Mouse (Mus musculus) midbrain, postnatal 0 days (tissue): ENCODE data around the gene Map3k9. TPM values are rescaled to one million over a fixed set of nuclear protein-coding genes. Genes with fewer than 3 reads are reported as not detected.

ENCODE experiments used
- ATAC-seq: fragments of 200-750 bp; cut with Nextera tagmentation; 2 replicates; pipeline ENCODE4 v1.8.0; 2017; ENCODE audit warnings: moderate number of reproducible peaks, mild to moderate bottlenecking, moderate TSS enrichment, moderate library complexity; ENCODE audit not compliant: low FRiP score
- DNase-seq: peaks from one replicate; pipeline ENCODE4 v3.0.0-alpha.2; 2015; ENCODE audit warnings: low spot score
- H3K27ac ChIP-seq: fragments of 300-500 bp; sonication (generic); 2 replicates; pipeline ENCODE4 v1.5.1; 2014; ENCODE audit warnings: low read depth, mild to moderate bottlenecking, low read length, mixed read lengths
- H3K27me3 ChIP-seq: fragments of 300-500 bp; sonication (generic); 2 replicates; pipeline ENCODE4 v1.6.1; 2014; ENCODE audit warnings: low read length, control low read depth, mixed read lengths; ENCODE audit not compliant: insufficient read depth
- H3K36me3 ChIP-seq: fragments of 300-500 bp; sonication (generic); 2 replicates; pipeline ENCODE4 v1.6.1; 2014; ENCODE audit warnings: low read length, control low read depth, mixed read lengths; ENCODE audit not compliant: insufficient read depth
- H3K4me1 ChIP-seq: fragments of 300-500 bp; sonication (generic); 2 replicates; pipeline ENCODE4 v1.6.1; 2014; ENCODE audit warnings: mild to moderate bottlenecking, control low read depth, antibody characterized with exemption, low read length, mixed read lengths; ENCODE audit not compliant: insufficient read depth
- H3K4me2 ChIP-seq: fragments of 300-500 bp; sonication (generic); 2 replicates; pipeline ENCODE4 v1.6.1; 2014; ENCODE audit warnings: low read depth, mild to moderate bottlenecking, low read length, mixed read lengths; ENCODE audit not compliant: poor library complexity, severe bottlenecking
- H3K4me3 ChIP-seq: fragments of 300-500 bp; sonication (generic); 2 replicates; pipeline ENCODE4 v1.5.1; 2014; ENCODE audit warnings: low read depth, mild to moderate bottlenecking, low read length, moderate library complexity
- H3K9ac ChIP-seq: fragments of 300-500 bp; sonication (generic); replicated peaks from 2 replicates; pipeline ENCODE4 v1.6.1; 2014; ENCODE audit warnings: mild to moderate bottlenecking, low read length, moderate library complexity, mixed read lengths; ENCODE audit not compliant: poor library complexity, severe bottlenecking
- H3K9me3 ChIP-seq: fragments of 300-500 bp; sonication (generic); 2 replicates; pipeline ENCODE4 v1.6.1; 2016; ENCODE audit warnings: low read length, control low read depth
- CTCF ChIP-seq: IDR thresholded peaks from 2 replicates; pipeline ENCODE4 v1.5.1; 2016; ENCODE audit warnings: antibody characterized with exemption, mild to moderate bottlenecking
- WGBS: fragments of 180-500 bp; shearing (Covaris S2); extraction: QIAGEN DNeasy Blood & Tissue Kit; methylation state at CpG from one replicate; pipeline ENCODE4 v1.1.7; 2014; 5-methylcytosine and 5-hydroxymethylcytosine counted together
- polyA plus RNA-seq: library from polyadenylated mRNA; unstranded; fragments of >200 nt; fragmentation: Nextera tagmentation; extraction: Ambion mirVana; gene quantifications from 2 replicates; pipeline ENCODE4 v1.2.1, GENCODE M21; 2015
- total RNA-seq: library from RNA; depleted of rRNA; stranded (reverse); fragments of >200 nt; gene quantifications from 2 replicates; pipeline ENCODE4 v1.2.3, GENCODE M21; 2014; rRNA removed

The Map3k9 gene
- total RNA-seq (67.1 and 71.1 TPM in 2 replicates), polyA plus RNA-seq (7.9 and 9.3 TPM in 2 replicates)

- peak within 1 kb of the TSS; percentile 67 for H3K4me3 ChIP-seq
- peak within 1 kb of the TSS; percentile 63 for H3K4me2 ChIP-seq
- no peaks in the 10 kb centered on the region for H3K27me3 ChIP-seq
- WGBS, result under 1% methylated on average over 45 of the region's 56 CpGs
- no peaks in the 10 kb centered on the region for H3K9me3 ChIP-seq
- ATAC-seq (peak; percentile 96), DNase-seq (peak; percentile 92)
- H3K36me3 ChIP-seq, result 0 out of 2 replicates have a peak, but pooled peaks cover 4% of the 10 kb centered on the region
- peak; percentile 36 for TF ChIP-seq CTCF
- peaks cover 14% of the 10 kb centered on the region; the same call in 1 of the 2 replicates for H3K4me1 ChIP-seq
- H3K9ac ChIP-seq, result peak within 1 kb of the TSS; percentile 76
- peak within 1 kb of the TSS; percentile 57 for H3K27ac ChIP-seq
Measured at GRCm38 (mm10) chr12:81781105-81781909, at the start of gene Map3k9. Gene Map3k9, minus strand, starts transcription at chr12:81781175.

- H3K27ac ChIP-seq, result no peak overlapping the region
- DNase-seq (no peak), ATAC-seq (no peak)
- no peaks in the 10 kb centered on the region for H3K36me3 ChIP-seq
- no peak overlapping the region for H3K4me3 ChIP-seq
- no peaks in the 10 kb centered on the region for H3K4me1 ChIP-seq
- H3K27me3 ChIP-seq, result no peaks in the 10 kb centered on the region
- H3K9me3 ChIP-seq, result no peaks in the 10 kb centered on the region
- no peak overlapping the region for H3K4me2 ChIP-seq
- no peak overlapping the region for H3K9ac ChIP-seq
- no peak for TF ChIP-seq CTCF
- WGBS, result 73% methylated on average over 2 of the region's 2 CpGs
Measured at GRCm38 (mm10) chr12:81828355-81828754, 47.4 kb upstream of the Map3k9 start.

GRCm38 (mm10) chr12:81822778-81823480, 42.0 kb upstream of the Map3k9 start:
- Histone ChIP-seq H3K27me3 (no peaks in the 10 kb centered on the region), H3K36me3 (no peaks in the 10 kb centered on the region), H3K4me2 (no peak overlapping the region), H3K4me3 (no peak overlapping the region), H3K4me1 (no peaks in the 10 kb centered on the region), H3K9ac (no peak overlapping the region), H3K9me3 (no peaks in the 10 kb centered on the region), H3K27ac (no peak overlapping the region)
- TF ChIP-seq CTCF, result no peak
- ATAC-seq, result no peak
- no peak for DNase-seq
- WGBS, result 80% methylated on average over 4 of the region's 4 CpGs

- H3K4me1 ChIP-seq, result no peaks in the 10 kb centered on the region
- no peak overlapping the region for H3K4me3 ChIP-seq
- no peak for ATAC-seq
- H3K36me3 ChIP-seq, result no peaks in the 10 kb centered on the region
- TF ChIP-seq CTCF, result no peak
- H3K27me3 ChIP-seq, result no peaks in the 10 kb centered on the region
- H3K4me2 ChIP-seq, result no peak overlapping the region
- H3K27ac ChIP-seq, result no peak overlapping the region
- H3K9me3 ChIP-seq, result no peaks in the 10 kb centered on the region
- no peak overlapping the region for H3K9ac ChIP-seq
- DNase-seq, result no peak
- 90% methylated on average over 4 of the region's 4 CpGs for WGBS
Measured at GRCm38 (mm10) chr12:81822176-81822575, 41.2 kb upstream of the Map3k9 start.

GRCm38 (mm10) chr12:81820700-81821099, 39.7 kb upstream of the Map3k9 start:
- Histone ChIP-seq H3K36me3 (no peaks in the 10 kb centered on the region), H3K9me3 (no peaks in the 10 kb centered on the region), H3K27me3 (no peaks in the 10 kb centered on the region), H3K4me1 (no peaks in the 10 kb centered on the region), H3K4me2 (no peak overlapping the region), H3K4me3 (no peak overlapping the region), H3K9ac (no peak overlapping the region), H3K27ac (no peak overlapping the region)
- WGBS, result 94% methylated on average over 4 of the region's 4 CpGs
- ATAC-seq (no peak), DNase-seq (no peak)
- no peak for TF ChIP-seq CTCF

GRCm38 (mm10) chr12:81817126-81817505, 36.1 kb upstream of the Map3k9 start:
- H3K27ac ChIP-seq, result no peak overlapping the region
- no peaks in the 10 kb centered on the region for H3K4me1 ChIP-seq
- peak; percentile 59 for DNase-seq
- peak; percentile 66; the same call in 1 of the 2 replicates for ATAC-seq
- H3K9ac ChIP-seq, result no peak overlapping the region
- H3K4me3 ChIP-seq, result peak overlapping the region; percentile 15; the same call in 1 of the 2 replicates
- no peaks in the 10 kb centered on the region for H3K36me3 ChIP-seq
- WGBS, result 27% methylated on average over 6 of the region's 6 CpGs
- no peaks in the 10 kb centered on the region for H3K9me3 ChIP-seq
- no peak for TF ChIP-seq CTCF
- H3K27me3 ChIP-seq, result no peaks in the 10 kb centered on the region
- peak overlapping the region; percentile 37 for H3K4me2 ChIP-seq
